Mouse (Mus musculus): Measurements from ENCODE around the gene 4930578C19Rik. TPM values are rescaled to one million over a fixed set of nuclear protein-coding genes. Genes with fewer than 3 reads are reported as not detected.
A peak's percentile ranks its signal among the peaks of the same experiment; 100 is the strongest.
"Not testable (repeated sequence)": the region's sequence is repeated elsewhere in the genome, so short reads cannot be mapped to it uniquely, and the experiment has no call there.

4930578C19Rik gene
- 1 to 10 TPM; 1.2 to 1.3 TPM for total RNA-seq (2021)
- long read RNA-seq, experiment 1: 0 reads
- long read RNA-seq, experiment 2, partial matches to known transcripts: 0 of 1 reads
- long read RNA-seq, experiment 2, other reads (novel, unspliced or antisense): 1 of 1 reads

DNA sequence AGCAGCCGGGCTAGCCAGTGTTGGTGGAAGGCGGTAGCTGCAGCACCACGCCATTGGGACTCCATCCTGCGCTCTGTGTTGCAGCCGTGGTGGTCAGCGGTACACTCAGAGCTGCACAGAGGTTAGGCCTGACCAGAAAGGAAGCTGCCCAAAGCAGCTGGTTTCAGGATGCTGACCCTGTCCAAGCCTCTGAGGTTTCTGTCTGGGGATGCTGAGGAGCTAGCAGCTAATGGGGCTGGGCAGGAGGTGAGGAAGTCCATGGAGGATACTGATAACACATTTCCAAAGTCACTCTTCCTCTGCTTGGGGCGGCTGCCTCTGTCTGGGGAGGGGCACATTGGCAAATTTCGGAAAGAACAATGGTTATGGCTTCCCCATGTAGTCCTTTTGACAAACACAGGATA is at the start of gene 4930578C19Rik:
TSS of gene 4930578C19Rik (minus strand) at position 200 of the 404 bp plus-strand sequence.
- no peak for DNase-seq (ENCODE audit: low spot score in 2 of 2)

DNA sequence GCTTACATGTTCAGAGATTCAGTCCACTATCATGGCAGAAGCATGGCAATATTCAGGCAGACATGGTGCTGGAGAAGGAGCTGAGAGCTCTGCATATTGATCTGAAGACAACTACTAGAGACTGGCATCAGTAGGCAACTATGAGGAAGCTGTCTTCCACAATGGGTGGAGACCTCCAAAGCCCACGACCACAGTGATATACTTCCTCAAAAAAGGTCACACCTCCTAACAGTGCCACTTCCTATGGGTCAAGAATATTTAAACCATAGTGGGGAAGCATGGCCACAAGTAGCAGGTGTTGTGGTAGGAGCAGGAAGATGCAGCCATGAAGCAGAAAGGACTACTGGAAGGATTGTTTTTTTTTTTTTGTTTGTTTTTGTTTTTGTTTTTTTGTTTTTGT is 6.5 kb upstream of the 4930578C19Rik start:
- no peak for DNase-seq (ENCODE audit: low spot score in 2 of 2)
- intact Hi-C loops (cut with DNase I): no loop called here

More for the DNA sequence above, at the start of gene 4930578C19Rik:
- intact Hi-C loops (cut with DNase I): no loop called here

DNA sequence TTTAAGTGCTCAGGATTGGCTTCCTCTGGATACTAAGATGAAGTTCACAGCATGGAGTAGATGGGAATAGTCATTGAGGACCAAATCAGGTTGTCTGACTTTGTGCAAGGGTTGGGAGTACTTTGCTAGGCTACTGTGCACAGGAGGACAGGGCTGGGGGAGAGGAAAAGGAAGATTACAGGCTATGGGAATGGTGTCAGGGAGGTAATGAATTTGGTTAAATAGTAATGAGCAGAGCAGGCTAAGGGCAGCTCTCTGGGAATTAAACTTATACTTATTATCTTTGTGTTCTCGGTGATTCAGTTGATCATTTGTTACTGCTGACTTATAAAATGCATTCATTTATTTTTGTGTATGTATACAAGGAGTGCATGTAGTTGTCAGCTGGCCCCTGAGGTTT is 1.7 kb upstream of the 4930578C19Rik start:
- no peak for DNase-seq (ENCODE audit: low spot score in 2 of 2)
- intact Hi-C loops (cut with DNase I): no loop called here

DNA sequence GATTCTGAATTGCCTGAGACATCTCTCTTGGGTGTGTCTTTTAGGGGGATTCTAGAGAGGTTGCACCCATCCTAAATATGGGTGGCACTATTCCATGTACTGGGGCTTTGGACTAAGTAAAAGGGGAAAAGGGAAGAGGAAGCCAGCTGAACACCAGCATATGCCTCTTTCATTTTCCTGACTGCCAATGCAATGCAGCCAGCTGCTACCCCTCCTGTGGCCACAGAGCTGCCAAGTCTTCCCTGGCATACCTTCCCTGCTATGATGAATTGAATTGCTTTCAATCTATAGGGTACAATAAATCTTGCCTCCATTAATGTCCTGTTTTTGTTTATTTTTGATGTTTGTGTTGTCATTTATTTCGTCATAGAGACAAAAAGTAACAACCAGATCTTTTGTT is 9.6 kb downstream of the 4930578C19Rik start:
- intact Hi-C loops (cut with DNase I): no loop called here
- DNase-seq (ENCODE audit: low spot score in 2 of 2): no peak

GRCm38 (mm10) chrX:18442066-18442465 is 19.1 kb downstream of the 4930578C19Rik start:
- intact Hi-C loops (cut with DNase I): loop anchor here (10.0 kb wide), 2 partner anchors 277 to 1547 kb away; partner anchors contain the start of gene Kdm6a
- DNase-seq (ENCODE audit: low spot score in 2 of 2): peak; percentile 72 to 77

DNA sequence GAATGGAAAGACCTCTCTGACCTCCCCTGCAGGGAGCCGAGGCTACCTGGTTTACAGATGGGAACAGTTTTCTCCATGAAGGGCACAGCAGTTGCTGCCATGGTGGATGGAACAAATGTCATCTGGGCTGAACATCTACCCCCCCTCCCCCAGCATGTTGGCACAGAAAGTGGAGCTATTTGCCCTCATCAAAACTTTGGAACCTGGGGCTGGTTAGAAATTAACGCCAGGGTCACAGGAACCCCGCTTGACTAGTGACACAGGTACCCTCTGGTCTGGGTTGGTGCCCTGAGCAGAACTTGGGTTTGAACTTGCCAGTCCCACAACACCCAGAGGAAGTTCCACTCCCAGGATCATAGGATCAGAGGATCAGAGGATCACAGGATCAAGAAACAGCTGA is 35.7 kb downstream of the 4930578C19Rik start:
- intact Hi-C loops (cut with DNase I): no loop called here
- DNase-seq (ENCODE audit: low spot score in 2 of 2): no peak

DNA sequence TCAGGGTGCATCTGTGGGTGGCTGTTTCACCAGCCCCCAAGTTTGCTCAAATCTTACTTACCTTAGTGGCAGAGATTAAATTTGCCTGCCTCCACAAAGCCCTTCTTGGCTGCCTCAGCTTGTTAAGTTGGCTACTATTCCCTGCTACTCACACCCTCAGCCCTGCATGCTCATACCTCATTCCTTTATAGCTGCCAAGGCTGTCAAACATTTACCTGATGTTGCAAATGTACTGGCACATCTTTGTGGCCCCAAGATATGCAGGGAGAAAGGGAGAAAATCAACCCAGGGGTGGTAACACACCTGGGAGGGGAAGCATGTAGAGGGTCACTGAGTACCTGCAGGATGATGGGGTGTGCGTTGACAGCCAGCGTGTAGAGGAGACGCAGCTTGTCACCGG is 38.0 kb downstream of the 4930578C19Rik start:
- DNase-seq (ENCODE audit: low spot score in 2 of 2): no peak
- intact Hi-C loops (cut with DNase I): no loop called here

DNA sequence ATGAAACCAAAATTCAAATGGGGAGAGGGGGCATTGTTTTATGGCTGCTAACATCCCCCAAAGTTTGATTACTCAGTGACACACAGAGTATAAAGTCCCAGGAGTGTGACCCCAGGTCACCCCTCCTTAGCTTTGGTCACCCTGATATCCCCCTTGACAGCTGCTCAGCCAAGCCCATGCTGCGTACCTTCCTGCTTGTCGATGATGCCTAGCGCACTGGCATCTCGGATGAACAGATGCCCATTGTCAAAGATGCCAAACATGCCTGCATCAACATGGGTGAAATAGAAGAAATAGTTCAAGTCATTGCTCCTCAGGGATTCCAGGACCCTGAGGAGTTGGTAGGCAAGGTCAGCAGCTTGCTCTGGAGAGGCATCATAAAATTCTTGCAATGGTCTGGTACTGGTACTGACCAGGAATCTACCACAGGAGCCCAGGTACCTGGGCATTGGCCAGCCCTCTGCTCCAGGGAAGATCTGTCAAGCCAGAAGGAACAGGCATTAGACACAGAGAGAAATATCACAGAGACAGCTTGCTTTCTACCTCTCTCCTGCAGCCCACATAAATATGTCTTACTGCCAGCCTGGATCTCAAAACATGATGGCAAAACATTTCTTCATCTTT is 40.9 kb downstream of the 4930578C19Rik start:
- DNase-seq (ENCODE audit: low spot score in 2 of 2): no peak
- intact Hi-C loops (cut with DNase I): no loop called here

DNA sequence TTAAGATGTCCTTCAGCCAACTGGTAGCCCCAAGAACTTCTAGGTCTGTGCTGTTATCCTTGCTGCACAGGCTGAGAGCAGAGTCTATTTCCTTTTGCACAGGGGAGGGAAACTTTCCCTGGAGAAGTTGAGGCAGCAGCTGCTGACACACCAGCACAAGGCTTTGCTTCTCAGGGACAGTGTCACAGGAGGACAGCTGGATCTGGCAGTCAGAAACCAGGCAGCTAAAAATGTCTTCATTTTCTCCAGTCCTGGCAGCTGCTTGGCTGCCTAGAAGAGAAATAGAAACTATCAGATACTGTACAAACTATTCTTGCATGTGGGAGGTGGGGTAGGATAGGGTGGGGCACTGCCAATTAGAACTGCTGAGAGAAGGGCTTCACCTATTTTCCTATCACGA is 42.2 kb downstream of the 4930578C19Rik start:
- intact Hi-C loops (cut with DNase I): no loop called here
- DNase-seq (ENCODE audit: low spot score in 2 of 2): peak; percentile 7 to 45

- DNase-seq (ENCODE audit: low spot score in 2 of 2): no peak
- intact Hi-C loops (cut with DNase I): no loop called here
These were observed 46.6 kb downstream of the 4930578C19Rik start for GRCm38 (mm10) chrX:18414560-18414959.

- no peak for DNase-seq (ENCODE audit: low spot score in 2 of 2)
- intact Hi-C loops (cut with DNase I): no loop called here
These were observed 49.9 kb downstream of the 4930578C19Rik start for GRCm38 (mm10) chrX:18411071-18411840.

DNA sequence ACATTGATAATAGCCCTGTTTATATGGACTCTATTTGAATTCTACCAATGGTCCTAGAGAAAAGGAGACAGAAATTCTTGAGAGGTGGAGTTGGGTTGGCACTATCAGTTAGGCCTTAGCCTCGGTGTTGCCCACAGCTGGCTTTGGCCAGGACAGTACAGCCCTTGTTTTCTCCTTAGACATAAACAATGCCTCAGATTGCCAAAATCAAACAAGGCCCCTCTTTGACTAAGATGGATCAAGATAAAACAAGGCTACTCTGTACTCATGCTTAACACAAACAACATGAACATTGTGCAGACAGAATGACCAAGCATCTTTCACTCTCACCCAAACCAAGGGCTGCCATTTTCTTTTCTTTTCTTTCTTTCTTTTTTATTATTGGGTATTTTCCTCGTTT is 51.6 kb downstream of the 4930578C19Rik start:
- peak in 1 of 2 experiments; percentile 5 for DNase-seq (ENCODE audit: low spot score in 2 of 2)
- intact Hi-C loops (cut with DNase I): no loop called here

- no peak for DNase-seq (ENCODE audit: low spot score in 2 of 2)
- intact Hi-C loops (cut with DNase I): no loop called here
These were observed 58.9 kb downstream of the 4930578C19Rik start for GRCm38 (mm10) chrX:18402296-18402695.

- DNase-seq (ENCODE audit: low spot score in 2 of 2): no peak
These were observed 64.5 kb downstream of the 4930578C19Rik start for GRCm38 (mm10) chrX:18396700-18397099.

GRCm38 (mm10) chrX:18384181-18384580 is 77.0 kb downstream of the 4930578C19Rik start:
- intact Hi-C loops (cut with DNase I): not testable (repeated sequence)

More at GRCm38 (mm10) chrX:18396700-18397099, 64.5 kb downstream of the 4930578C19Rik start:
- intact Hi-C loops (cut with DNase I): no loop called here

More at GRCm38 (mm10) chrX:18384181-18384580, 77.0 kb downstream of the 4930578C19Rik start:
- DNase-seq (ENCODE audit: low spot score in 2 of 2): not testable (repeated sequence)

Data from left cerebral cortex, postnatal 14 days (tissue).